Mouse (Mus musculus) layer of hippocampus, adult 8-10 months (tissue): ENCODE data around the gene Eloa. TPM values are rescaled to one million over a fixed set of nuclear protein-coding genes. Genes with fewer than 3 reads are reported as not detected.

Experiments used
- DNase-seq, 2 experiments: peaks; one replicate each; pipeline ENCODE4 v3.0.0; 2022; ENCODE audit warnings: low spot score in 2 of 2
- total RNA-seq, 4 experiments: library from RNA; stranded (reverse); gene quantifications; 2 replicates each; pipeline ENCODE4 v1.2.4; 2022

Gene Eloa
- total RNA-seq, 4 experiments from 2014 or later: 26.3 to 30.5 (median 28.8) TPM

DNA sequence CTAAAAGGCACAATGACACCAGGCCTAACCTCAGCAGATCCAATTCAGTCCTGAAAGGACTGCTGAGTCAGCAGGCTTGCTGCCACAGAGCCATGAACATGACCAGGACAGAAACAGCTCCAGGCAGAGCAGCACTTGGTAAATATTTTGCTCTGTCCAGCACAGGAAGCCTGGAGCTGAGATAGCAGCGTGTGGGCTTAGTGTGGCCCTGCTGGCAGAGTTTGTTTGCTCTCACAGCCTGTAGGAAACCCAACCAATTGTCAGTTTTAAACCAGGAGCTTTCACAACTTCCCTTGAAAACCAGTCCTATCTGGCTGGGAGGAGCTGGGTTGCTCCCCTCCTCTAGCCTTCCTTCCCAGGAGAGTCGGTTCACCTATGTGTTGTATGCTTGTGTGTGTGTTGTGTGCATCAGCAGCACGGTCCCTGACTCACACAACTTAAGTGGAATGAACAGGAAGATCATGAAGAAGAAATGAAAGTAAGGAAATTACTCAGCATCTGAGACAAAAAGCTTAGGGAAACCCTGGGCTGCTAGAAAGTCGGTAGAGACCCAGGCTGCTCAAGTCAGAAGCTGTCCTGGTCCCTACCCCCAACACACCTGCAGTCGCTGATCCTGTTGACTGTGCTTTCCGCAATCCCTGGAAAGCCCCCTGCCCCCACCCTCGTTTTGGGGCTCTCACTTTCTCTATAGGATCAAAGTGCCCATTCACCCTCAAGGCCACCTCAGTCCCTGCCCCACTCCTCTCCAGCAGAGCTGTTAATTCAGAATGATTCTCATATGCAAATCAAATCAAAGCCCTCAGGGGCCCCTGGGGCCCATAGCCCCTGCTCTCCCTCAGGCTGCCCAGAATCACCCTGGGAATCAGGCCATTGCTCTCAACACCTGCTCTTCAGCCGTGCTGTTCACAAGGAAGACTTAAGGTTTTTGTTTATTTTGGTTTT, 9.7 kb upstream of the Eloa start:
- no peak for DNase-seq

GRCm38 (mm10) chr4:136028689-136029088, 7.1 kb upstream of the Eloa start:
- DNase-seq: no peak

DNA sequence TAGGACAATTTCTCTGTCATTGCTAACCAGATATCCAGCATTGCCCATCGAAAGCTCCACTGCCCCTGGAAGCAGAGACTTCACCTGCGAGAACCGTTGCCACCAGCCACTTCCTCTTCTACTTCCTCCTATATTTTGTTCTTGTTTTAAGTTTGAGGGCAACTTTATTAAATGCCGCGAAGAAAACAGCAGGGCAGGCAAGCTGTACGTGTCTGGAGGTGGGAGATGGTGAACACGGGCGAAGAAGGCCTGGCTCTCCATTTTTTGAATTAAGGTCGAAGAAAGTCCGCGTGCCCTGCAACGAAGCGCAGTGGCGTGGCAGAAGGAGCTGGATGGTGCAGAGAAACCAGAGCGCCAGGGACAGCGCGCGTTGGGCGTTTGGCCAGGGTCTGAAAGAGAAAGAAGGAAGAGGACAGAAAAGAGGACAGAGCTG, 6.6 kb upstream of the Eloa start:
- DNase-seq: no peak

DNA sequence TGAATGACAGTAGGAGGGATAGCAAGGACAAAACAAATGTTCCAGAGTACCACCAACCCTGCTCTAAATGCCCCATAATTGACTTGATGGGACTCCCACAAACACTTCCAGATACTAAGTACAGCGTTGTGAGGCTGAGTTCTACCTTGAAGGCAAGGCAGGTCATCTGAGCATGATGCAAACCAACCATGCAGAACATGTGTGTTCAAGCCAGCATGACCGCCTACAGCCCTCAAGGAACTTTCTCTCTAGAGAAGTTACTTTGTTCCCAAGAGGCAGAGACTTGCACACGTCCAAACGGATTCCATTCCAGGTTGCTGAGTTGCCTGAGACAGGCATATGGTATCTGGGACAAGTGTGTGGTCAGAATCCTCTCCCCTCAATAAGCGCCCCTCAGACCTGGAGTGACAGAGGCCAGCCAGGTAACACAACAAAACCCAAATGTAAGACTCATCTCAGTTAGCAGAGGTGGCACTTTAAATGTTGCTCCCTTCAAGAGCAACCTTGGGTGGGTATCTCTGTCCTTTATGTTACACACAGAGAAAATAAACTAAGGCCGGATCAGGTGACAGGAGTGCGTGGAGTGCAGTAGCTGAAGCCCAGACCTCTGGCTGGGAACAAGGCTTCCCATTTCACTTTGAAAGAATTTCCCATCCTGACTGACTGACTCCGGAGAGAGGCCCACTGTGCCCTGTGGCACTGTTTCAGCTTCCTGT, 6.0 kb upstream of the Eloa start:
- no peak for DNase-seq

DNA sequence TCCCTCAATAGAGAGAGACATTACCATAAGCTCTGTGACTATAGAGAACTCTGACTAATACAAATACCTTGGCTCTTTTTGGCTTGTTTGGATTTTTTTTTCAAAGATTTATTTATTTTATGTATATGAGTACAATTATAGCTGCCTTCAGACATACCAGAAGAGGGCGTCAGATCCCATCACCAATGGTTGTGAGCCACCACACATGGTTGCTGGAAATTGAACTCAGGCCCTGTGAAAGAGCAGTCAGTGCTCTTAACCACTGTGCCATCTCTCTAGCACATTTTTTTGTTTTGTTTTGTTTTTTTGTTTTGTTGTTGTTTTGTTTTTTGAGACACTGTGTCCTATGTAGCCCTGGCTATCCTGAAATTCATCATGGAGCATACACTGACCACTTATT, 3.8 kb upstream of the Eloa start:
- DNase-seq: no peak

DNA sequence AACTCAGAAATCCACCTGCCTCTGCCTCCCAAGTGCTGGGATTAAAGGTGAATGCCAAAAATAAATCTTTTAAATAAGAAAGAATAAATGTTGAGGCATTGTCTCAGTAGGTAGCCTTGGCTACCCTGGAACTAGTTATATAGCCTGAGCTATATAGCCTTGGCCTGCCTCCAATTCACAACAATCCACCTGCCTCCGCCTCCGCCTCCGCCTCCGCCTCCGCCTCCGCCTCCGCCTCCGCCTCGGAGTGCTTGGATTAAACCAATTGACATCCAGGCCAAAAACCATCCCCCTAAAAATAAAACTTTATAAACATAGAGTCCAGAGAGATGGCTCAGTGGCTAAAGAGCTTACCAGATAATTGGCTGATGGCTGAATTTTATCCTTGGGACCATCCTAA, 1.4 kb upstream of the Eloa start:
- no peak for DNase-seq

DNA sequence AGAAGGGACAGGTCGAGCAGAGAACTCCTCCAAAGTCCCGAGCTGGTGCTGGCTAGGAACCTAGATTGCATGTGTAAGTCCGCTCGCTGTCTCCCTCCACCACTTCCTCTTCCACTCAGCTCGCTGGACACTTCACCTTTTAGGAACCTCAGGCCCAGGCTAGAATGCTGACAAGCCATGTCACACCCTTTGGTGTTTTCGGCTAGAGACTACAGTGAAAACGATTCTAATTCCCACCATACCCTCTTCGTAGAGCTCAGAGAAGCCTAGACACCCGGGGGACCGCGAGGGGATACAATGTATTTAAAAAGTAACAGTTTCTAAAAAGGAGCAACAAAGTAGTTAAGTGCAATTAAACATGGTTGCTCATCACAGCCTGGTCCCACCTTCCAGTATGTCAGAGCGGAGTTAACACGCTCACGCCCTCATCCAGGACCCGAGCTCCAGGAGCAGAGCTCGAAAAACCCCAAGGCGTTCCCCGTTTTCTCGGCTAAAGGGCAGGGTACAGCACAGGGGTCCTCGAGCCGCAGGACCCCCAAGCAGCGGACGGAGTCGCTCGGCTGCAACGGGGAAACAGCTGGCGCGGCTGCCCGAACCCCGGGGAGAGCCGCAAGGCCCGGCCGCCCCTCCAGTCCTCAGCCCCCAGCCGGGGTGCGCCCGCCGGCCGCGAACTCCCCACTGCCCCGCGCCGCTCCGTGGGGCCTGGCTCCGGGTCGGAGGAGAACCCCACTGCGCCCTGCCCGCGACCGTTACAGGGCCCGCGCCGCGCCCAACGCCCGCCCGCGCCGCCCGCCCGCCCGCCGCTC, 617 bp downstream of the Eloa start:
- peak in 1 of 2 experiments; percentile 6 for DNase-seq

DNA sequence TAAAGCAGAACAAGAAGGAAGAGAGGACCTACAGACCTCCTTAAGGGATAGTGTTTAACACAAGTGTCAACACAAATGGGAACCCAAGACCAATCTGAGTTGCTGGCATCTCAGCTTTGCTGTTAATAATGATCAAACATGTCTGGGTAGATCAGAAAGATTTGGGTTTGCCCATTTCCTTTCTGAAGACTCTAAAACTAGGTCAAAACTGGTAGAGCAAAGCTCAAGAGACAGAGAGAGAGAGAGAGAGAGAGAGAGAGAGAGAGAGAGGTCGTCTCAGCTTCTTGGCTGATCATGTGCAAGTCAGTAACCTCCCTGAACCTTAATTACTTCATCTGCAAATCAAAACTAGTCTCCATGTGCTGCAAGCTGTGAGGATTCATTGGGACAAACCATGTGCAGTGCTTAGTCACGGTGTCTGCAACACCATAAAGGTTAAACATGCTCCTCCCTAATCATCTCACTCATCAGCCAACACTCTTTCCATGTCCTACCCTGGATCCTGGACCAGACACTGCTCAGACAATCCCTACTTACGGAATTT, 5.4 kb downstream of the Eloa start:
- DNase-seq: no peak

- DNase-seq: no peak
Measured at GRCm38 (mm10) chr4:136010586-136010985, 11.0 kb downstream of the Eloa start.

- DNase-seq: no peak
Measured at GRCm38 (mm10) chr4:136008782-136009447, 12.6 kb downstream of the Eloa start.

DNA sequence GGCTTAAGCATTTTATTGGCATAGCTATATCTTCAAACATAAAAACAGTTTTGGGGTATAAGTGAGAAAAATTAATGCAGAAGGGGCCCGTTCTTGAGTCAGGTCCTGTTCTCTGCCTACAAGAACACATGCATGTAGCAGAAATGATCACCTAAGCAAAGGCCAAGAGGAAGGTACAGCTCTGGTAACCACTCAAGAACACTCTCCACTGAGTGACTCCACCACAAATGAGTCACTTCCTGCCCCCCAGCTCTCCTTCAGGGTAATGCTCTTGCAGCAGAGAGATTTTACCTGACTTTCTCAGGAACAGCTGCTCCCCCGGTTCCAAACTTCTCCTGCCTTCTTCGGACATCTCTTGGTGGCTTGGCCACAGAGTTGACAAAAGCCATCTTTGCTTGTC, 14.7 kb downstream of the Eloa start:
- DNase-seq: no peak

DNA sequence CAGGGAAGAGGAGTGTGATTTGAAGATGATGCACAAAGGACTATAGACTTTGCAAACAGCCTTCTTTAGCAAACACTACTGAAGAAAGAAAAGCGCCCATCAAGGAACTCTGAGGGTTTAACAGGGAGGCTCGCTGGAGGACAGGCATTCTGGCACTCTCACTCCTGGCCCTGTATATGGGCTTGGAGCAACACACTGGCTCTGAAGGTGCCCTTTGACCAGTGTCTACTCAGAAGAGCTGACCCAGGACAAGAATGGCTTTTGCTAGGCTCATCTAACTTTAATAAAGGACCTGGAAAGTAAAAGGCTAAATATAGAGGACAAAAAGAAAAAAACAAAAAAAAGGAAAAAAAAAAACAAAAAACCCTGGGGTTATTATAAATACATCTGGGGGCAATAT, 16.6 kb downstream of the Eloa start:
- no peak for DNase-seq

- no peak for DNase-seq
Measured at GRCm38 (mm10) chr4:136004107-136004675, 17.4 kb downstream of the Eloa start.

DNA sequence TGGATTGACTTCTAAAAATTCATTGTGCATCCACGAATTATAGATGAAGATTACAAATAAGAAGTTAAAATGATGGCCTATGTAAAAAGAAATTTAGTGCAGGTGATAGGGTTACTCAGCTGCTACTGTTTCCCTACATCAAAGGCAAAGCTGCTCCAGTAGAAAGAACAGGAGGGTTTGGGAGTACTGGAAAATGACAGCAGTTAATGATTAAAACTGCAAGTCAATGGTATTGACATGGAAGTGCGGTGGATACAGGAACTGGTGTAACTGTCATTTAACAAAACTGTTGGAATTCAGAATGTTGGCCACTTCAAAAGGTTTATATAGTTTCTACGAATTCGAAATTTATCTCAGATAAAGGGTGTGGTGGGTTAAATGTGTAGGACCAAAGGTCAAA, 26.4 kb downstream of the Eloa start:
- DNase-seq: no peak

GRCm38 (mm10) chr4:135993941-135994340, 27.6 kb downstream of the Eloa start:
- DNase-seq: no peak

- DNase-seq: no peak
Measured at GRCm38 (mm10) chr4:135987714-135988113, 33.8 kb downstream of the Eloa start.

DNA sequence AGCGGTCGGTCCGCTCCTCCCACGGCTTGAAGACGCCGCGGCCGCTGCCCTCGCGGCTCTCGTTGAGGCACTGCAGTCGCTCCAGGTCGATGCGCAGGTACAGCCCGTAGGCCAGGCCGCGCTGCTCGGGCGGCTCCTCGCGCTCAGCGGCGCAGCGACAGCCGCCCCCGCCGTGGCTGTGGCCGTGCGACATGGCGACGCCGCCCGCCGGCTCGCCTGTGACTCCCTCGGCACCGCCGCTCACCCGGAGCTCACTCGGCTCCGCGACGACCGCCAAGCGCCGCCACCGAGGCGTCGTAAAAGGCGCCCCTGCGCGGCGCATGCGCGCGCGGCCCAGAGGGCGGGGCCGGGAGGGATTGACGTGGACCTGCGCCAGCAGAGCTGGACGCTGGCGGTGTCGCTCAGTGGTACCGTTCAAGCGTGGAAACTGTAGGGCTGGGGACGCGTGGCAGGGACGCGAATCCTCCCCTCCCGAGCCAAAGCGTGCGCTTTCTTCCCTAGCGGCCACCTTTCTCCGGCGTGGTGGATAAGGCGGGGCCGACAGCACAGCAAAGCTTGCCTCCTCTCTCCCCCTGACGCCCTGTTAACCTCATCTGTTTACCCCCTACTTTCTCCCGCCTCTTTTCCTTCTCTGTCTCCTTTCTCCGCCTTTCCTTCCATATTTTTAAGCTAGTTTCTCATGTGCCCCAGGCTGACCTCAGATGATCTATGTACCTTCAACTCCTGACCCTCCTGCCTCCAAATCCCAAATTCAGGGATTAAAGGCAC, 34.4 kb downstream of the Eloa start, which contains the start of gene Pithd1:
Gene Pithd1 (minus strand): TSS at position 322 of the 768 bp plus-strand sequence.
- peak; percentile 82 to 91 for DNase-seq

DNA sequence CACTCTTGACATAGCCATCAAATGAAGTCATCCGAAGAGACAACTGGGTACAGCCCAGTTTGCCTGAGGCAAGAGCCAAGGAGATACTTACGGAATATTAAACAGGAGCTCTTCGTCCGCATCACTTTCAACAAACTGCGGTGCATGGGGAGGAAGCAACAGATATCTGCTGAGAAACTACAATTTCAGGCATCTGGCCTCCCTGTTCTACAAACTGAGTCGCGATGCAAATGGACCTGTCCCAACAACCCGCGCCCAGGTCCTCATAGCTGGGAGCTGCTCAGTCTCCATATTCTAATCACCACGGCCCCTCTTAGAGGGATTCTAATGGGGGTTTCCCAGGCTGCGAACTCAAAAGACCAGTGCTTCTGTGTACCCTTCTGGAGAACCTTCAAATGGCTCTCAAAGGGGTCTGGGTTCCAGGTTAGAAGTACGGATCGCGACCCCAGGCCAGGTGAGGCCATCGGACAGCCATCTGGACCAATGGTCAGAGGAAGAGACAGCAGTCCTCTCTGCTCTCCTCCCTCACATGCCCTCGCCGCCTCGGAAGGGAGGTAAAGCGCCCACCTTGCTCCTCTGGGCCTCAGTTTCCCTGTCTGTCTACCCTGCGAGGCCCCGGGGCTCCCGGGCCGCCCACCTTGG, 35.1 kb downstream of the Eloa start:
- DNase-seq: no peak

DNA sequence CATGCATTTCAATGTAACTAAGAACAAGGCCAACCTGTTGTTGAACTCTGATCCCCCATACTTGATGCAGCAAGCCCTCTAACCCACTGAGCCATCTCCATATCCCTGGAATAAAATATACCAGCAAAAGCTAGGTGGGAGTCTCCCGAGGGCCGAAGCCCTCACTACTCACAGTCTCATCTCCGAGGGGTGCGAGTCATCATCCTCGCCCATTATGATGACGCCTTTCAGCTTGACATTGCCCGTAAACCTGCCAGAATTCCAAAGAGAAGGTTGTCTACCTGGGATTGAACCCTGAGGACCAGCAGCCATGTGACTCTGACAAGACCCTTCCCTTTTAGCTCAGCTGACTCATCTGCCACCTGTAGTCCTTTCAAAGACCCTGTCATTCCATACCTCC, 35.8 kb downstream of the Eloa start:
- DNase-seq: no peak
